Mouse (Mus musculus) ES-Bruce4 (cell line): ENCODE measurements around the gene Mfn2. TPM values are rescaled to one million over a fixed set of nuclear protein-coding genes. Genes with fewer than 3 reads are reported as not detected.

Experiments
- H3K27ac ChIP-seq: 2 replicates; pipeline ENCODE4 v1.5.1; 2012; ENCODE audit warnings: low read length, inconsistent platforms; ENCODE audit not compliant: insufficient read depth
- H3K27me3 ChIP-seq: 2 replicates; pipeline ENCODE4 v1.6.1; 2012; ENCODE audit warnings: mild to moderate bottlenecking, low read length, inconsistent platforms; ENCODE audit not compliant: control insufficient read depth, poor library complexity, insufficient read depth, severe bottlenecking
- H3K36me3 ChIP-seq: 2 replicates; pipeline ENCODE4 v1.6.1; 2012; ENCODE audit warnings: inconsistent platforms, mild to moderate bottlenecking, low read length, moderate library complexity; ENCODE audit not compliant: control insufficient read depth, poor library complexity, insufficient read depth, severe bottlenecking
- H3K4me1 ChIP-seq: one replicate; pipeline ENCODE4 v1.8.1; 2011; ENCODE audit warnings: low read length; ENCODE audit not compliant: control insufficient read depth, insufficient read depth
- H3K4me3 ChIP-seq: 2 replicates; pipeline ENCODE4 v1.5.1; 2011; ENCODE audit warnings: low read depth, mild to moderate bottlenecking, low read length
- H3K9ac ChIP-seq: 2 replicates; pipeline ENCODE4 v1.6.1; 2012; ENCODE audit warnings: low read depth, mild to moderate bottlenecking, inconsistent platforms; ENCODE audit not compliant: poor library complexity, severe bottlenecking
- H3K9me3 ChIP-seq: replicated peaks from 2 replicates; pipeline ENCODE4 v1.6.1; 2012; ENCODE audit warnings: mild to moderate bottlenecking, low read length, inconsistent platforms; ENCODE audit not compliant: control insufficient read depth, poor library complexity, insufficient read depth, severe bottlenecking
- CTCF ChIP-seq: IDR thresholded peaks from one replicate; pipeline ENCODE4 v1.8.1; 2011; ENCODE audit warnings: low read depth, low read length
- EP300 ChIP-seq: IDR thresholded peaks from 2 replicates; pipeline ENCODE4 v1.6.1; 2011; ENCODE audit warnings: low read depth, low read length; ENCODE audit not compliant: insufficient read depth
- POLR2A ChIP-seq: IDR thresholded peaks from one replicate; pipeline ENCODE4 v1.8.1; 2011; ENCODE audit warnings: low read length; ENCODE audit not compliant: insufficient read depth
- polyA plus RNA-seq: library from polyadenylated mRNA; stranded (reverse); fragments of >200 nt; gene quantifications from 2 replicates; pipeline ENCODE4 v1.2.4, GENCODE M21; 2011; ENCODE audit warnings: low read depth; ENCODE audit not compliant: missing spikeins, insufficient read depth, insufficient read length

Mfn2 gene
- polyA plus RNA-seq, 1 experiment, result 14.6 TPM

DNA sequence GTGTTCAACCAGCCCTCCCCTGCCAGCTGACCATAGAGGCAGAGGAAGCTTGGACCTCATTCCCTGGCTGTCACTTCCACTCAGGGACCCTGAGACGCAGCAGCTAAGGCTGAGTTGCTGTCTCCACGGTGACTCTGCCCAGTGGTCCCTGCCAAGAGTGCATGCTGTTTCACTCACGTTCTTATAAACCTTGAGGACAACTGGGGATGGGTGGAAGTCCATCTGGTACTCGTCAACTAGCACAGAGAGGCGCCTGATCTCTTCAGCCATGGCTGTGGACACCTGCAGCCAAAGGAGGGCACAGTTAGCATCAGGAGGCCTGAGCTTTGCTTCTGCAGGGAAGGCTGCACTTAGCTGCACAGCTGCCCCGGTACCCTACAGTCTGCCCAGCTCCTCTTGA, 21.5 kb downstream of the Mfn2 start:
- no peak for TF ChIP-seq POLR2A
- no peak for TF ChIP-seq CTCF
- no peak for TF ChIP-seq EP300
- Histone ChIP-seq H3K27ac (no peak overlapping the region), H3K27me3 (no peaks in the 10 kb centered on the region), H3K4me3 (no peak overlapping the region), H3K9ac (no peak overlapping the region), H3K9me3 (no peaks in the 10 kb centered on the region), H3K4me1 (no peaks in the 10 kb centered on the region), H3K36me3 (0 out of 2 replicates have a peak, but pooled peaks cover 4% of the 10 kb centered on the region)

- peaks cover 4% of the 10 kb centered on the region; the same call in 1 of the 2 replicates for H3K36me3 ChIP-seq
Observed at GRCm38 (mm10) chr4:147881792-147882191, 22.7 kb downstream of the Mfn2 start.

DNA sequence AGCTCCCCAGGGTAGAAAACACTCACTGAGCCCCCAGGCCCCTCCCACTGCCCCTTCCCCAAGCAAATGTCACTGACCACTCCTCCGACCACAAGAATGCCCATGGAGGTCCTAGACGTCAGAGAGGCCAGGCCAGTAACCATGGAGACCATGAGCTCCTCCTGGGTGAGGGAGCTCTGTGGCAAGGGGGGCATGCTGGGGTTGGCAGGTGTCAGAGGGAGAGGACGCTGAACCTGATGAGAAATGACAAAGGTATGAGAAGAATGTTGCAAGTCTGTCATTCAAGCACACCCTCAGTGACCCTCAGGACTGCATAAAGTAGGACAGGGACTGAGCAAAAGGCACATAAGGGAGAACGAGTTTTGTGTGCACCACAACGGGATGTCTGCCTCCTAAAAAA, 24.6 kb downstream of the Mfn2 start:
- Histone ChIP-seq H3K9me3 (no peaks in the 10 kb centered on the region), H3K27me3 (no peaks in the 10 kb centered on the region), H3K27ac (no peak overlapping the region), H3K4me1 (no peaks in the 10 kb centered on the region), H3K36me3 (peaks cover 8% of the 10 kb centered on the region; the same call in 1 of the 2 replicates), H3K9ac (no peak overlapping the region), H3K4me3 (no peak overlapping the region)
- no peak for TF ChIP-seq CTCF
- no peak for TF ChIP-seq POLR2A
- no peak for TF ChIP-seq EP300

More at GRCm38 (mm10) chr4:147881792-147882191, 22.7 kb downstream of the Mfn2 start:
- no peaks in the 10 kb centered on the region for H3K9me3 ChIP-seq
- H3K27ac ChIP-seq, result no peak overlapping the region
- H3K4me3 ChIP-seq, result no peak overlapping the region
- H3K4me1 ChIP-seq, result no peaks in the 10 kb centered on the region
- no peaks in the 10 kb centered on the region for H3K27me3 ChIP-seq
- TF ChIP-seq CTCF (no peak), POLR2A (no peak), EP300 (no peak)
- no peak overlapping the region for H3K9ac ChIP-seq

GRCm38 (mm10) chr4:147879456-147879855, 25.0 kb downstream of the Mfn2 start:
- Histone ChIP-seq H3K9me3 (no peaks in the 10 kb centered on the region), H3K27ac (no peak overlapping the region), H3K27me3 (no peaks in the 10 kb centered on the region), H3K4me1 (no peaks in the 10 kb centered on the region), H3K36me3 (peaks cover 8% of the 10 kb centered on the region; the same call in 1 of the 2 replicates), H3K4me3 (no peak overlapping the region), H3K9ac (no peak overlapping the region)
- no peak for TF ChIP-seq EP300
- no peak for TF ChIP-seq CTCF
- TF ChIP-seq POLR2A, result no peak

- no peak for TF ChIP-seq EP300
- no peaks in the 10 kb centered on the region for H3K4me1 ChIP-seq
- no peak overlapping the region for H3K27ac ChIP-seq
- H3K9ac ChIP-seq, result no peak overlapping the region
- no peak overlapping the region for H3K4me3 ChIP-seq
- peaks cover 8% of the 10 kb centered on the region; the same call in 1 of the 2 replicates for H3K36me3 ChIP-seq
- H3K27me3 ChIP-seq, result no peaks in the 10 kb centered on the region
- no peaks in the 10 kb centered on the region for H3K9me3 ChIP-seq
Observed at GRCm38 (mm10) chr4:147878537-147878936, 26.0 kb downstream of the Mfn2 start.

DNA sequence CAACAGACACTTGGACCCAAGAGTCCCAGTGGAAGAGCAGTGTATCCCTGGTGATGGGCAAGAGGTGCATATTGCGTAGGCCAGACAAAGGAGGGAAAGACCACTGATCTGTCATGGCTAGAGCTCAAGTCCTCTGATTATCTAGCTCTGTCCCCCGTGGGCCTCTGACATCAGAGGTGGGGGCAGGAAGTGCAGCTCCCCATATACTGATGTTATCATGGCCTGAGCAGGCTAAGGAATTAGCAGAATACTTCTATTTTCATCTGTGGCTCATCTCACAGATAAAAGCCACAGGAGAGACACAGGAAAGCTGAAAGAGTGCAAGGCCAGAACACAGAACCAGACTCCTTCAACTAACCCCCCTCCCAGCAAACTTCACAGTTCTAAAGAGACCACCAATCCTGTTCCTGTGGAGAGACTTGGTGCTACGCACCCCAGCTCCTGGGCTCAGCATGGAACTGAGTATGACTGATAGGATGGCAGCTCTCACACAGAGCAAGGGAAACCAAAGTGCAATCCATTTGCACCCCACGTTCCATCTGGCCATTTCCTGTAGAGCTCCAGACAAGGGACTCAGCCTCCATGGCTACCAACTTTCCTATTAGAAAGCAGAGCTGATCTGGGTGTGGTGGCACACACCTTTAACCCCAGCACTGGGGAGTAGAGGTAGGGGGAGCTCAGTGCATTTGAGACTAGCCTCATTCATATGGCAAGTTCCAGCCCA, 28.5 kb downstream of the Mfn2 start:
- Histone ChIP-seq H3K9me3 (no peaks in the 10 kb centered on the region), H3K27me3 (no peaks in the 10 kb centered on the region), H3K27ac (no peak overlapping the region), H3K36me3 (peaks cover 8% of the 10 kb centered on the region; the same call in 1 of the 2 replicates), H3K4me1 (no peaks in the 10 kb centered on the region), H3K9ac (no peak overlapping the region), H3K4me3 (no peak overlapping the region)
- TF ChIP-seq CTCF (no peak), POLR2A (no peak), EP300 (no peak)
